Mouse (Mus musculus) heart, adult 2 months (tissue): ENCODE results near the gene Ank3. TPM values are rescaled to one million over a fixed set of nuclear protein-coding genes. Genes with fewer than 3 reads are reported as not detected.

ENCODE experiments used
- DNase-seq, 2 experiments: peaks; one replicate each; pipeline ENCODE4 v3.0.0; 2021
- H3K27ac ChIP-seq: fragments of 200-600 bp; 2 replicates; pipeline ENCODE4 v1.8.1; 2022
- H3K27me3 ChIP-seq: fragments of 200-500 bp; 2 replicates; pipeline ENCODE4 v1.6.1; 2012; ENCODE audit warnings: mild to moderate bottlenecking, low read length, inconsistent platforms, mixed read lengths; ENCODE audit not compliant: control insufficient read depth, insufficient read depth
- H3K36me3 ChIP-seq: fragments of 200-500 bp; 2 replicates; pipeline ENCODE4 v1.6.1; 2012; ENCODE audit warnings: low read length, inconsistent platforms; ENCODE audit not compliant: control insufficient read depth, insufficient read depth
- H3K4me1 ChIP-seq: fragments of 200-500 bp; 2 replicates; pipeline ENCODE4 v1.6.1; 2011; ENCODE audit warnings: low read length; ENCODE audit not compliant: control insufficient read depth, insufficient read depth
- H3K4me3 ChIP-seq: fragments of 200-600 bp; 2 replicates; pipeline ENCODE4 v1.8.1; 2022
- H3K79me2 ChIP-seq: fragments of 200-500 bp; replicated peaks from 2 replicates; pipeline ENCODE4 v1.6.1; 2012; ENCODE audit warnings: mild to moderate bottlenecking, inconsistent platforms, low read length, moderate library complexity, mixed read lengths; ENCODE audit not compliant: control insufficient read depth, insufficient read depth
- H3K9ac ChIP-seq: fragments of 200-500 bp; 2 replicates; pipeline ENCODE4 v1.6.1; 2012; ENCODE audit warnings: low read depth, mild to moderate bottlenecking, control low read depth, inconsistent platforms, low read length, mixed read lengths
- CTCF ChIP-seq: fragments of 200-600 bp; IDR thresholded peaks from 2 replicates; pipeline ENCODE4 v1.8.1; 2022; ENCODE audit warnings: antibody characterized with exemption, mild to moderate bottlenecking, moderate library complexity
- EP300 ChIP-seq: fragments of 200-500 bp; IDR thresholded peaks from 2 replicates; pipeline ENCODE4 v1.6.1; 2011; ENCODE audit warnings: low read depth, low read length, control low read depth; ENCODE audit not compliant: insufficient read depth
- POLR2A ChIP-seq: fragments of 200-500 bp; IDR thresholded peaks from 2 replicates; pipeline ENCODE4 v1.6.1; 2011; ENCODE audit warnings: mild to moderate bottlenecking, low read depth, low read length, control low read depth; ENCODE audit not compliant: insufficient read depth
- WGBS: fragments of 180-500 bp; shearing (Covaris S2); methylation state at CpG from one replicate; pipeline ENCODE4 v1.1.7; 2018; 5-methylcytosine and 5-hydroxymethylcytosine counted together
- intact Hi-C: fragments of 180-260 bp; cut with DNase I; formaldehyde crosslinking; loops from one replicate; pipeline ENCODE4 v1.15.1; 2025
- polyA plus RNA-seq: library from polyadenylated mRNA; depleted of rRNA; stranded (reverse); fragments of >200 nt; gene quantifications from 2 replicates; pipeline ENCODE4 v1.2.3, GENCODE M21; 2012
- total RNA-seq, 2 experiments: library from RNA; stranded (reverse); gene quantifications; 2 replicates each; pipeline ENCODE4 v1.2.3; 2021

Gene Ank3
- total and polyA plus RNA-seq, 3 experiments, result 16.8 to 80.3 (median 64.6) TPM

- no peak for DNase-seq
- no peaks in the 10 kb centered on the region for H3K36me3 ChIP-seq
- WGBS, result 84% methylated on average over 1 of the region's 1 CpGs
- H3K4me1 ChIP-seq, result no peaks in the 10 kb centered on the region
- no peak for TF ChIP-seq EP300
- no peak for TF ChIP-seq CTCF
- TF ChIP-seq POLR2A, result no peak
- H3K79me2 ChIP-seq, result no peaks in the 10 kb centered on the region
- no peak overlapping the region for H3K27ac ChIP-seq
- intact Hi-C loops, result no loop called here
- no peak overlapping the region for H3K9ac ChIP-seq
- no peaks in the 10 kb centered on the region for H3K27me3 ChIP-seq
- H3K4me3 ChIP-seq, result no peak overlapping the region
Observed at GRCm38 (mm10) chr10:69359666-69360065, 38.9 kb upstream of the Ank3 start.

DNA sequence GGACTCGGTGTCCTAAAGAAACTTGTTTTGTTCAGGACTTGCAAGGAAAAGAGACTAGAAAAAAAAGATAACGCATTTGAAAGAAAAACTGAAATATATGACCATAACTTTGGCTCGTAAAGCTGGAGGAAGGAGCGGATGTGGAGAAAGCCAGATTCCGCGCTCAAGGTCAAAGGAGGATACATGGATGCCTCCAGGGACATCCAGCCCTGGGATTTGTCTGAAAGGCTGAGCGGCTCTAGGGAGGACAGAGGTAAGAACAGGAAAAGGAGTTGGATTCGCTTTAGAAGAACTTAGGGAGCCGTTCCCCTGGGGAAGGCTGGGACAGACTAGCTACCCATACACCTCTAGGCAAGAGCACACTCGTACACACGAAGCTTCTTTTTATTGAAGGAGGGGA, 32.4 kb upstream of the Ank3 start:
- no peak overlapping the region for H3K27ac ChIP-seq
- no peaks in the 10 kb centered on the region for H3K27me3 ChIP-seq
- TF ChIP-seq EP300 (no peak), CTCF (no peak), POLR2A (no peak)
- H3K36me3 ChIP-seq, result no peaks in the 10 kb centered on the region
- intact Hi-C loops, result no loop called here
- no peak overlapping the region for H3K9ac ChIP-seq
- 66% methylated on average over 11 of the region's 11 CpGs for WGBS
- no peak overlapping the region for H3K4me3 ChIP-seq
- no peaks in the 10 kb centered on the region for H3K4me1 ChIP-seq
- no peaks in the 10 kb centered on the region for H3K79me2 ChIP-seq
- peak in 1 of 2 experiments; percentile 24 for DNase-seq

- Histone ChIP-seq H3K4me3 (no peak overlapping the region), H3K4me1 (no peaks in the 10 kb centered on the region), H3K27ac (no peak overlapping the region), H3K36me3 (no peaks in the 10 kb centered on the region), H3K79me2 (no peaks in the 10 kb centered on the region), H3K27me3 (no peaks in the 10 kb centered on the region), H3K9ac (no peak overlapping the region)
- WGBS, result 90% methylated on average over 13 of the region's 13 CpGs
- TF ChIP-seq CTCF (peak; percentile 52), POLR2A (no peak)
- intact Hi-C loops, result no loop called here
- no peak for DNase-seq
Observed at GRCm38 (mm10) chr10:69366877-69367387, 31.6 kb upstream of the Ank3 start.

- Histone ChIP-seq H3K36me3 (no peaks in the 10 kb centered on the region), H3K4me3 (no peak overlapping the region), H3K27me3 (no peaks in the 10 kb centered on the region), H3K27ac (no peak overlapping the region), H3K4me1 (no peaks in the 10 kb centered on the region), H3K79me2 (no peaks in the 10 kb centered on the region), H3K9ac (no peak overlapping the region)
- WGBS, result 81% methylated on average over 6 of the region's 6 CpGs
- TF ChIP-seq POLR2A (no peak), EP300 (no peak), CTCF (no peak)
- no peak for DNase-seq
- intact Hi-C loops, result no loop called here
Observed at GRCm38 (mm10) chr10:69369321-69369720, 29.3 kb upstream of the Ank3 start.

DNA sequence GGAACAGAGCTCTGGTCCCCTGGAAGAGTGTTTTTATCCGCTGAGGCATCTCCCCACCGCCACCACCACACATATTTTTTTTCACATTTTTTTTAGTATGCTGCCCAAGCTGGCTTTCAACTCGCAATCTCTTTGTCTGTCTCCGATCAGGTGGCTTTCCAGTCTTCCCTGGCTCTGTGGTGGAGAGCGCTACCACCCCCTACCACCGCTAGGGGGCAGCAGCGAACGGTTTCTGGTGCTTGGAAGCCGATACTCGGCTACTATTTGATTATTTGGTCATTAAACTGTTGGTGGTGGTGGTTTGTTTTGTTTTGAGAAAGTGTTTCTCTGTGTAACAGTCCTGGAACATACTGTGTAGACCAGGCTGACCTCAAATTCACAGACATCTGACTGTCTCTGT, 27.1 kb upstream of the Ank3 start:
- Histone ChIP-seq H3K27ac (no peak overlapping the region), H3K79me2 (no peaks in the 10 kb centered on the region), H3K27me3 (no peaks in the 10 kb centered on the region), H3K9ac (no peak overlapping the region), H3K36me3 (no peaks in the 10 kb centered on the region), H3K4me3 (no peak overlapping the region), H3K4me1 (no peaks in the 10 kb centered on the region)
- WGBS, result 15% methylated on average over 10 of the region's 10 CpGs
- DNase-seq, result peak in 1 of 2 experiments; percentile 43
- intact Hi-C loops, result loop anchor here (5.0 kb wide), 1 partner anchor 281 kb away; no protein-coding TSS in a partner anchor
- TF ChIP-seq CTCF, result peak; percentile 82
- no peak for TF ChIP-seq POLR2A

DNA sequence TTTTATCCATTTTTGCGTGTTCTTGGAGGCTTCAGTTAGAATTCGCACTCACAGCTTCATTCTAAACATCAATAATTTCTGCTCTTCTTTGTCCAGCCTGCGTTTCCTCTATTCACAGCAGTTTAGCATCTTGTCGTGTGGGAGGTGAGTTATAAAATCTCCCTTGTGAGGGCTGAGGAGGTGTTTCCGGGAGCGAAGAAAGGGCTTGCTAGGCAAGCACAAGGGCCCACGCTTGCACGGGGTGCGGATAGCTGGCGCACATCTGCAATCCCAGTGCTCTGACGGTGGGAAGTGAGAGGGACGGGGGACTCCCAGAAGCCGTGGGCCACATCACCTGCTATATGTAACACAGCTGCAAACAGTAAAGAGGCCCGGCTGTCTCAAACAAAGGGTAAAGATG, 26.5 kb upstream of the Ank3 start:
- Histone ChIP-seq H3K4me1 (no peaks in the 10 kb centered on the region), H3K36me3 (no peaks in the 10 kb centered on the region), H3K9ac (no peak overlapping the region), H3K27ac (no peak overlapping the region), H3K4me3 (no peak overlapping the region), H3K79me2 (no peaks in the 10 kb centered on the region), H3K27me3 (no peaks in the 10 kb centered on the region)
- intact Hi-C loops, result loop anchor here (5.0 kb wide), 1 partner anchor 280 kb away; no protein-coding TSS in a partner anchor
- DNase-seq, result no peak
- 81% methylated on average over 14 of the region's 14 CpGs for WGBS
- TF ChIP-seq EP300 (no peak), POLR2A (no peak), CTCF (no peak)
